Mouse (Mus musculus) liver, adult 10 weeks (tissue): ENCODE data around the gene Decr2. TPM values are rescaled to one million over a fixed set of nuclear protein-coding genes. Genes with fewer than 3 reads are reported as not detected.

ENCODE experiments used
- polyA plus RNA-seq: library from polyadenylated mRNA; stranded (reverse); fragments of 350-450 nt; fragmentation: Illumina TruSeq; extraction: RNeasy Lipid Tissue Mini Kit (QIAGEN cat#74804); gene quantifications from one replicate; pipeline ENCODE4 v1.2.3, GENCODE M21; 2014; ENCODE audit warnings: low read depth, low replicate concordance

Gene Decr2
- 230 TPM for polyA plus RNA-seq

DNA sequence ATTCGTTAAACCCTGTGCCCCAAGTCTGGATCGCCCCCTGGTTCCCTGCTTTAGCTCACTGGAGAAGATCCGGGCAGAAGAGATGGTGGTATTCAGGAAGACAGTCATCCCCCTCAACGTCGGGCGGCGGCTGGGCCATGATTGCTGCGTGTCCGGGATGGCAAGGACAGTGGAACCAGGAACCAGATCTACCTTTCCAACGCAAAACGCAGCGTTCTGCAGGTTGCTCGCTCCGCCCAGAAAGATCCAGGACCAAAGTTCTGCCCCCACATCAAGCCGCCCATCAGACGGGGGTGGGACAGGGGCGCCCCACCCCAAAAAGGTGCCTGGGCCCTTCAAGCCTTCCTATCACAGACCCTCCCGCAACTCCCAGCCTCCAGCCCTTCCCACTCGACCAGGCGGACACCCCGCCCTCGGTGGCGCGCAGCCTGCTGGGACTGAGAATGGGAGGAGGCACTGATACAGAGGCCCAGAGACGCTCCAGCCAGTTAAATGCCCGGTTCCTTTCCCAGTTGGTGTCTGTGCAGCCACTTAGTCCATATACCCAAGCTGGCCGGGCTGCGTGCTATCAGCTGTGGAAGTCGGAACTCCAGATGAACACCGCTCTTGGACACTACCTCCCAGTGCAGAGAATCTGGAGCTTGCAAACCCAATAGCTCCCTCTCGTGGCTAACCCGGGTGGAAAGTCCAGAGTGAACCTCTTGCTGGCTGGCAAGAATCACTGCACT, at the start of gene Decr2:
Gene Decr2, minus strand, starts transcription at position 433 of the 728 bp plus-strand sequence.

DNA sequence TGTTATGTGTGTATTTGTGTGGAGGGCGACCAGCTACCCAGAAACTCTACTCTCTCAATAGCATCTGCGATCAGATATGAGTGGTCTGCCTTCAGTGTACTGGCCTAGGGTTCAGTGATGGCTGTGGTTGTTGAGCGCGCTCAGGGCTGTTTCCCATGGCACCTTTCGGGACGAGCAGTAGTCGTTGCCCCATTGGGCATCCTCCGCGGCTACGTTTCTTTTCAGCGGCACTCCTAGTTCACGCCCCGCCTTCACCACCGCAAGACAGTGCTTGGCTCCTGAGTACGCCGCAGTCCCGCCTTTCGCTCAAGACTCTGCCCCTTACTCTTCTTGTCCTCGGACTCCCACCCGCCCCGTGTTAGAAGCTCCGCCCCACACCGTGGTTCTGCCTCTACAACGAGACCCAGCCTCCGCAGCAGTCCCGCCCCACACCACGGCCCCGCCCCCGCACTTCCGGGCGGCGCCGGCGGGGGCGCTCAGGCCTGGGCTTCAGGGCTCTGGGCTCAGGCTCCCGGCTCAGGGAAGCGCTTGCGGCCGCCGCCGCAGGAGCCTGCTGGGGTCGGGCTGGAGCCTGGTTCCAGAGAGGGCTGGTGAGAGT, 48.2 kb upstream of the Decr2 start, which contains the start of gene Axin1:
Gene Axin1, plus strand, starts transcription at position 450 of the 598 bp plus-strand sequence.

DNA sequence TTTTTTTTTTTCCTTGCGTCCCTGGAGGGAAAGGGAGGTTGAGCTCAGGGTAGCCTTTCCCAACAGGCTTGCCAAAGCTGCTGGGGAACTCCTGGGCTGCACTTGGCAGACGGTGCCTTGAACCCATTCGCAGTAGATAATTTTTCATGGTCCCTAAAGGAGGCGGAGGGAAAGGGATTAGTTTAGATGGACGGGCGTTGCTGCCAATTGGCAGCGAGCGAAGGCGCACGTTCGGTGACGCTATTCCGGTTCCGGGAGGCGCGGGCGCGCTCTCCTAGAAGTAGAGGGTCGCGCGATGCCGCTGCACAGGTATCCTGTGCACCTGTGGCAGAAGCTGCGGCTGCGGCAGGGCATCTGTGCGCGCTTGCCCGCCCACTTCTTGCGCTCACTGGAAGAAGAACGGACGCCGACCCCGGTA, 33.1 kb upstream of the Decr2 start, which contains the start of gene Mrpl28:
Gene Mrpl28, plus strand, starts transcription at position 234 of the 418 bp plus-strand sequence.

DNA sequence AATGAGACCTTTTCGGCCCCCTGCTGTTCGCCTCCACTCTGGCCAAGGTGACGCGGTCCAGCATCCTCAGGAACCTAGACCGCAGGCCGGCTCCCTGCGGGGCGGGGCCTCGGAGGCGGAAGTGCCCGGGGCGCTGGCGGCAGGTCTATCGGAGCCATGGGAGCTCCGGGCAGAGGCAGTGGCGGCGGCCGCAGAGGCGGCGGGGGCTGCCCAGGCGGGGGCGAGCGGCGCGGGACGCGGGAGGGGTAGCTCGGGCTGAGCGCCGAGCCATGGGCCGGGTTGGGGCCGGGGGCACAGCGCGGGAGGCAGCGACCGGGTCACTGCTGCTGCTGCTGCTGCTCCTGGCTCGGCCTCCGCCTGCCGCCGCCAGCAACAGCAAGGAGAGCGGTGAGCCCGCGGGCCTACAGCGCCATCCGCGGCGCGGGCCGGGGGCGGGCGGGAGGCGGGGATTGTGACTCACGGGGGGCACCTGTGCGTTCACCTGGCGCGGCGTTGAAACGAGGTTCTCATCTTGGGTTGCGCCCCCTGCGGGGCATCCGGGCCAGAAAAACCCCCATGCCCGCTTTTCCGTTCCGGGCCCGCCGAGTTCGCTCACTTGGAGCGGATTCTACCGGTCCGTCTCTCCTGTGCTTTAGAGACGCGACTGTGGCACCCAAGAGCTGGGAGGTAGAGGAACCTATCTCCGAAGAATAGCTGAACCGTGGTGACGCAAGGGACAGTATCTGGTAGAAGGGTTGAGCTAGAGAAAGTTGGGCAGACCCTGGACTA, 23.2 kb upstream of the Decr2 start, which contains the start of gene Tmem8:
Gene Tmem8, plus strand, starts transcription at position 119 of the 768 bp plus-strand sequence.

DNA sequence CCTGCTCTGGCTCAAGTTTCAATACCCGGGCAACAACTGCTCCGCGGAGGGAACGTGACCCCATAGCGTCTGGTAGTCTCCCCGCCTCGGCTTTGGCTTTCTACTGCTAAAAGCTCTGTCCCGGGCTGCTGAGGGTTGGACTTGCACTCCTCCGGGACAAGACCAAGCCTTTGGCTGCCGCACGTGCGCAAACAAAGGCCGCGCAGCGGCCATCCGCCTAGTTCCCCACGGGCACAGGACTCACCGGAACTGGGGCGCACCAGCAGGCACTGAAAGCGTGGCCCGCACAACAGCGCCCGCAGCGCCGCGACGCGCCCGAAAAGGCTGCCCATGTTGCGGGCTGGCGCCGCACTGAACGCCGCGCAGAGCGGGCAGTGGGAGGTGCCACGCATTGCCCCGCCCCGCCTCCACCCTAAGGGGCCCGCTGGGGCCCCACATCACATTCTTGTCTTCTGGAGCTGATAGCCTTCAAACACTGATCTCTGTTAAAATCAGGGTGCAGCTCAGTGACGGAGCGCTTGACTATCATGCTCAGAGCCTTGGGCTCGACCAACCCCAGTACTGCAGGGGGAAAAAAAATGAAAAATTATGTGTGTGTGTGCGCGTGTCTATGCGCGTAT, 5.1 kb upstream of the Decr2 start, which contains the start of gene Nme4:
Gene Nme4, minus strand, starts transcription at position 482 of the 620 bp plus-strand sequence.

DNA sequence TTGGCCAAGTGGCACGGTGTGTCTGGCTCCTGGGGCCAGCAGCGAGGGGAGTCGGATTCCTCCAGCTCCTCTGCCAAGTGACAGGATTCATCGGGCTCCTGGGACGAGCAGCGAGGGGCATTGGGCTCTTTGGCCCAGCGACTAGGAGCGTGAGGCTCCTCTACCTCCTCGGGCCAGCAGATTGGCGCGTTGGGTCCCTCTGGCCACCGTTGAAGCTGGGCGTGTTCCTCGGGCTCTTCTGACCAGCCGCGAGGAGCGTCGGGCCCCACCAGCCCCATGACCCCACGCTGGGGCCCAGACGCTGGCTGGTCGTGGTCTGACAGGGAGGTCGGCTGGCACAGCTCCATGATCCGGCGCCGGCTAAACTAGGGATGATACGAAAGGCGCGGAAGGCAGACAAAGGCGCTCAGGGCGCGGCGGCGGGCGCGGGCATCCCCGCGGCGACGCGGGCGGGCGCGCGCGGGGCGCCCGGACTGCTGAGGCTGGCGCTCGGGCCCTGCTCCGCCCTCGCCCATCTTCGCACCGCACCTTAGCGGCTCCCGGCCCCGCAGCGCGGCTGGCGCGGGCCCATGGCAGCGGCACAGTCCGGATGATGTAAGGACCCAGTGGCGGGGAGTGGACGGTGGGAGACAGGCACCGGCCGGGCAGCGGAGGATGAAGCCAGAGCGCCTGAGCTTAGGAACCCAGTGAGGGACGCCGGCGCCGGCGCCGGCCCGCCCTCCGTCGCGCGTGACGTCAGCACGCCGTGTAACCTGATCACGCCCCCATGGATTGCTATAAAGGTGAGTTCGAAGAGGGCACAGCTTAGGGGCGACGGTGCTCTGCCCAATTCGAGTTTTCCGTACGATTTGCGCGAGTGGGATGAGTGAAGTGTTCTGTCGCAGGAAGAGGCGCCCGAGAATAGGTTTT, 21.1 kb downstream of the Decr2 start, which contains the start of gene Rab11fip3:
Gene Rab11fip3, minus strand, starts transcription at position 725 of the 909 bp plus-strand sequence.

Other genes with a start within 250 kb of the Decr2 start
- not detected for gene Gm20683, start 248.6 kb downstream of the Decr2 start, polyA plus RNA-seq
- gene Rhot2, start 245.5 kb downstream of the Decr2 start, polyA plus RNA-seq, result 9.5 TPM
- 0.45 TPM for gene Wdr90, start 228.8 kb downstream of the Decr2 start, polyA plus RNA-seq
- 3.8 TPM for gene Mcrip2, start 221.6 kb downstream of the Decr2 start, polyA plus RNA-seq
- 13.0 TPM for gene Mettl26, start 215.3 kb downstream of the Decr2 start, polyA plus RNA-seq
- gene Wfikkn1, start 209.5 kb downstream of the Decr2 start, polyA plus RNA-seq, result not detected
- gene Rab40c, start 170.6 kb downstream of the Decr2 start, polyA plus RNA-seq, result 0.74 TPM
- 14.8 TPM for gene Pigq, start 145.4 kb downstream of the Decr2 start, polyA plus RNA-seq
- not detected for gene Nhlrc4, start 145.4 kb downstream of the Decr2 start, polyA plus RNA-seq
- gene A930017K11Rik, start 137.8 kb downstream of the Decr2 start, polyA plus RNA-seq, result not detected
- gene Capn15, start 104.5 kb downstream of the Decr2 start, polyA plus RNA-seq, result 0.77 TPM
- gene Rab11fip3, start 20.8 kb downstream of the Decr2 start, polyA plus RNA-seq, result 2.0 TPM
- gene Nme4, start 5.3 kb upstream of the Decr2 start, polyA plus RNA-seq, result not detected
- 3.4 TPM for gene Tmem8, start 23.0 kb upstream of the Decr2 start, polyA plus RNA-seq
- gene Mrpl28, start 33.2 kb upstream of the Decr2 start, polyA plus RNA-seq, result 9.9 TPM
- gene Axin1, start 48.4 kb upstream of the Decr2 start, polyA plus RNA-seq, result 12.1 TPM
- gene Pdia2, start 108.8 kb upstream of the Decr2 start, polyA plus RNA-seq, result not detected
- gene Rgs11, start 112.6 kb upstream of the Decr2 start, polyA plus RNA-seq, result not detected
- gene Arhgdig, start 117.4 kb upstream of the Decr2 start, polyA plus RNA-seq, result not detected
- gene Fam234a, start 153.9 kb upstream of the Decr2 start, polyA plus RNA-seq, result 20.3 TPM
- gene Luc7l, start 162.6 kb upstream of the Decr2 start, polyA plus RNA-seq, result 24.8 TPM